Mouse (Mus musculus) liver, embryonic 14.5 days (tissue): Measurements from ENCODE around the gene Olfr429. TPM values are rescaled to one million over a fixed set of nuclear protein-coding genes. Genes with fewer than 3 reads are reported as not detected.

Source experiments
- ATAC-seq: fragments of 200-750 bp; cut with Nextera tagmentation; 2 replicates; pipeline ENCODE4 v1.8.0; 2017; ENCODE audit warnings: moderate number of reproducible peaks, mild to moderate bottlenecking, moderate library complexity; ENCODE audit not compliant: insufficient read depth
- DNase-seq, 3 experiments: peaks; one replicate each; pipeline ENCODE4 v3.0.0-alpha.2; 2012 to 2013; ENCODE audit warnings: low read depth in 3 of 3, low spot score in 3 of 3
- H3K27ac ChIP-seq: fragments of 300-500 bp; sonication (generic); 2 replicates; pipeline ENCODE4 v1.5.1; 2014; ENCODE audit warnings: moderate library complexity, mild to moderate bottlenecking, control low read depth, inconsistent platforms
- H3K27me3 ChIP-seq: fragments of 300-500 bp; sonication (generic); 2 replicates; pipeline ENCODE4 v1.6.1; 2014; ENCODE audit warnings: mild to moderate bottlenecking, low read length, moderate library complexity; ENCODE audit not compliant: control insufficient read depth, insufficient read depth
- H3K36me3 ChIP-seq: fragments of 300-500 bp; sonication (generic); replicated peaks from 2 replicates; pipeline ENCODE4 v1.6.1; 2014; ENCODE audit warnings: low read depth; ENCODE audit not compliant: control insufficient read depth, insufficient read depth
- H3K4me1 ChIP-seq, 2 experiments: fragments of 200-500 bp in 1 of 2; fragments of 300-500 bp in 1 of 2; sonication (generic) in 1 of 2; replicated peaks; 2 replicates each; pipeline ENCODE4 v1.6.1; 2012 to 2014; ENCODE audit warnings: antibody characterized with exemption in 1 of 2, inconsistent platforms in 1 of 2, low read length in 1 of 2; ENCODE audit not compliant: control insufficient read depth in 2 of 2, insufficient read depth in 2 of 2
- H3K4me2 ChIP-seq: fragments of 300-500 bp; sonication (generic); 2 replicates; pipeline ENCODE4 v1.6.1; 2014; ENCODE audit warnings: low read depth, mild to moderate bottlenecking, control low read depth, moderate library complexity
- H3K4me3 ChIP-seq, 2 experiments: fragments of 200-500 bp in 1 of 2; fragments of 300-500 bp in 1 of 2; sonication (generic) in 1 of 2; 2 replicates each; pipeline ENCODE4 v1.5.1; 2012 to 2014; ENCODE audit warnings: low read depth in 2 of 2, low read length in 2 of 2, mild to moderate bottlenecking in 2 of 2, control low read depth in 1 of 2, inconsistent platforms in 1 of 2, moderate library complexity in 1 of 2; ENCODE audit not compliant: insufficient read depth in 1 of 2
- H3K9ac ChIP-seq: fragments of 300-500 bp; sonication (generic); replicated peaks from 2 replicates; pipeline ENCODE4 v1.6.1; 2014; ENCODE audit warnings: mild to moderate bottlenecking, control low read depth, moderate library complexity
- H3K9me3 ChIP-seq: fragments of 300-500 bp; sonication (generic); 2 replicates; pipeline ENCODE4 v1.6.1; 2016; ENCODE audit warnings: low read length, mixed read lengths; ENCODE audit not compliant: control insufficient read depth
- CTCF ChIP-seq: IDR thresholded peaks from 2 replicates; pipeline ENCODE4 v1.5.1; 2016; ENCODE audit warnings: antibody characterized with exemption, low read depth, control low read depth
- EP300 ChIP-seq: IDR thresholded peaks from 2 replicates; pipeline ENCODE4 v1.6.1; 2016; ENCODE audit warnings: antibody characterized with exemption, low read depth
- WGBS: fragments of 180-500 bp; shearing (Covaris S2); extraction: QIAGEN DNeasy Blood & Tissue Kit; methylation state at CpG from one replicate; pipeline ENCODE4 v1.1.7; 2014; ENCODE audit not compliant: insufficient replicate concordance; 5-methylcytosine and 5-hydroxymethylcytosine counted together
- polyA plus RNA-seq, 2 experiments: library from polyadenylated mRNA; depleted of rRNA in 1 of 2; stranded (reverse) in 1 of 2; unstranded in 1 of 2; fragments of >200 nt; fragmentation: Nextera tagmentation in 1 of 2; extraction: Ambion mirVana in 1 of 2; gene quantifications; 2 replicates each; pipeline versions ENCODE4 v1.2.1 to v1.2.3; 2012 to 2014

The Olfr429 gene
- polyA plus RNA-seq, 2 experiments, result not detected

GRCm38 (mm10) chr1:174051931-174052536 lies 32.1 kb upstream of the Olfr429 start:
- H3K27ac ChIP-seq, result no peak overlapping the region
- WGBS, result 48% methylated on average over 5 of the region's 5 CpGs
- H3K4me3 ChIP-seq, result no peak overlapping the region
- DNase-seq (no peak), ATAC-seq (no peak)
- no peak overlapping the region for H3K4me2 ChIP-seq
- H3K36me3 ChIP-seq, result no peaks in the 10 kb centered on the region
- TF ChIP-seq EP300, result no peak
- H3K9me3 ChIP-seq, result no peaks in the 10 kb centered on the region
- no peaks in the 10 kb centered on the region for H3K27me3 ChIP-seq
- H3K9ac ChIP-seq, result no peak overlapping the region
- H3K4me1 ChIP-seq, result no peaks in the 10 kb centered on the region

DNA sequence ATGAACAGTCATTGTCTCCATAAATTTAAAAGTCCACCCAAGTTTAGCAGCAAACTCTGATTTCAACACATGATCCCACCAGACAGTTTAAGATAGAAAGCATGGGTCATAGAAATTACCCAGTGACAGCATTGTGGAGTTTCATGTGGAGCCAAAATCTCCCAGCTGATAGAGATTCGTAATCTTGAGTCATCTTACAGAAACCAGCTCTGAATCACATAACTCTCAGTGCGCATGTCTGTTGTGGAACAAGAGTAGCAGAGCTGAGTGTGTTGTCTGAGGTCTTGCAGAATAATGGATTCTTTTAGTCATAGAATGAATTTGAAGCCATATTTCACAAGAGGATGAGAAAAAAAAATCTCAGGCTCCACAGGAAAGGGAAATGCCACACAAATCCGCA lies 31.1 kb upstream of the Olfr429 start:
- no peak for DNase-seq
- H3K36me3 ChIP-seq, result no peaks in the 10 kb centered on the region
- no peak overlapping the region for H3K9ac ChIP-seq
- H3K27me3 ChIP-seq, result no peaks in the 10 kb centered on the region
- no peaks in the 10 kb centered on the region for H3K4me1 ChIP-seq
- no peaks in the 10 kb centered on the region for H3K9me3 ChIP-seq
- TF ChIP-seq EP300, result no peak
- no peak for TF ChIP-seq CTCF
- no peak overlapping the region for H3K27ac ChIP-seq
- 57% methylated on average over 3 of the region's 3 CpGs for WGBS
- ATAC-seq, result no peak
- no peak overlapping the region for H3K4me2 ChIP-seq
- H3K4me3 ChIP-seq, result no peak overlapping the region

GRCm38 (mm10) chr1:174055248-174055647 lies 28.9 kb upstream of the Olfr429 start:
- TF ChIP-seq CTCF (no peak), EP300 (no peak)
- no peaks in the 10 kb centered on the region for H3K36me3 ChIP-seq
- H3K27me3 ChIP-seq, result no peaks in the 10 kb centered on the region
- H3K4me3 ChIP-seq, result no peak overlapping the region
- H3K27ac ChIP-seq, result no peak overlapping the region
- no peak overlapping the region for H3K9ac ChIP-seq
- H3K4me1 ChIP-seq, result no peaks in the 10 kb centered on the region
- no peak overlapping the region for H3K4me2 ChIP-seq
- whole genome bisulfite sequencing, result 48% methylated on average over 2 of the region's 2 CpGs
- DNase-seq (no peak), ATAC-seq (no peak)
- H3K9me3 ChIP-seq, result no peaks in the 10 kb centered on the region

GRCm38 (mm10) chr1:174066305-174066704 lies 17.8 kb upstream of the Olfr429 start, which contains the start of gene Olfr430:
TSS of gene Olfr430 (plus strand) at chr1:174066605.
- Histone ChIP-seq H3K9me3 (no peaks in the 10 kb centered on the region), H3K4me3 (no peak within 1 kb of the TSS), H3K4me1 (no peaks in the 10 kb centered on the region), H3K27ac (no peak within 1 kb of the TSS), H3K9ac (no peak within 1 kb of the TSS), H3K4me2 (no peak within 1 kb of the TSS), H3K36me3 (no peaks in the 10 kb centered on the region), H3K27me3 (no peaks in the 10 kb centered on the region)
- WGBS, result 71% methylated on average over 3 of the region's 3 CpGs
- TF ChIP-seq CTCF (no peak), EP300 (no peak)
- ATAC-seq (no peak), DNase-seq (no peak)

GRCm38 (mm10) chr1:174096591-174096990 lies 12.5 kb downstream of the Olfr429 start, which contains the start of gene Olfr427:
TSS of gene Olfr427 (plus strand) at chr1:174096891.
- TF ChIP-seq EP300 (no peak), CTCF (no peak)
- Histone ChIP-seq H3K4me1 (no peaks in the 10 kb centered on the region), H3K9me3 (no peaks in the 10 kb centered on the region), H3K4me2 (no peak within 1 kb of the TSS), H3K9ac (no peak within 1 kb of the TSS), H3K27ac (no peak within 1 kb of the TSS), H3K27me3 (no peaks in the 10 kb centered on the region), H3K36me3 (no peaks in the 10 kb centered on the region), H3K4me3 (no peak within 1 kb of the TSS)
- DNase-seq (no peak), ATAC-seq (no peak)
- 65% methylated on average over 1 of the region's 1 CpGs for WGBS
